ENCODE assay signal across 19 mouse cellular contexts in genomic region chr5:81843798-81844197, GRCm38 (mm10).
DNase-seq lines count a peak whose midpoint lies in the region; ATAC-seq lines count a peak whose summit lies in the region.
"Had no signal": no experiment of that assay in that cellular context is flagged by ENCODE, and none has a peak within 500 bp of the region (broad histone marks: within the 10 kb centered on the region; RNA-seq: fewer than 3 reads in every experiment).

No protein-coding gene starts in this region.

- 0 out of 2 replicates have a peak overlapping the region, but pooled peaks have one; percentile 8 for H3K27ac ChIP-seq in neural tube, embryonic 11.5 days (ENCODE audit: low read depth, low read length)
- H3K27ac ChIP-seq: embryonic facial prominence, embryonic 15.5 days; heart, embryonic 15.5 days; left cerebral cortex, adult 2 months; limb, embryonic 15.5 days; lung, embryonic 15.5 days; stomach, postnatal 0 days had no signal

- peak; percentile 65; the same call in 1 of the 2 replicates for ATAC-seq in neural tube, embryonic 11.5 days (ENCODE audit: insufficient read depth, low FRiP score, low TSS enrichment)
- ATAC-seq: forebrain, postnatal 0 days had no signal

- WGBS in neural tube, embryonic 11.5 days = 52% methylated on average over 4 of the region's 4 CpGs

- H3K36me3 ChIP-seq in neural tube, embryonic 11.5 days (ENCODE audit: control insufficient read depth, insufficient read depth, low read length) = no peaks in the 10 kb centered on the region
- H3K36me3 ChIP-seq: embryonic facial prominence, embryonic 15.5 days; heart, embryonic 15.5 days; limb, embryonic 15.5 days; lung, embryonic 15.5 days had no signal

- no peaks in the 10 kb centered on the region for H3K27me3 ChIP-seq in neural tube, embryonic 11.5 days (ENCODE audit: control insufficient read depth, insufficient read depth, low read length)
- H3K27me3 ChIP-seq: embryonic facial prominence, embryonic 15.5 days; heart, embryonic 15.5 days; limb, embryonic 15.5 days; lung, embryonic 15.5 days; megakaryocyte, embryonic 14.5 days had no signal

- peak; percentile 1 to 14 for DNase-seq in frontal cortex, postnatal 36 days (ENCODE audit: low spot score in 2 of 2)
- no peak for DNase-seq in frontal cortex, postnatal 25 days (ENCODE audit: low spot score in 2 of 2)
- no peak for DNase-seq in neural tube, embryonic 11.5 days (ENCODE audit: low spot score)
- DNase-seq in neural tube, embryonic 10.5 days (ENCODE audit: extremely low spot score, low spot score) = no peak
- peak; percentile 7 for DNase-seq in mesoderm, embryonic 11.5 days (ENCODE audit: low read depth, low spot score)
- no peak for DNase-seq in gastrocnemius, postnatal 10 days
- no peak for DNase-seq in cerebellum, adult 9-10 months
- no peak for DNase-seq in B cell, adult 2 months
- DNase-seq: adrenal gland, postnatal 14 days; forebrain, postnatal 0 days; kidney, postnatal 10 days; spleen, adult 18-20 months had no signal

- no peak overlapping the region for H3K4me2 ChIP-seq in neural tube, embryonic 11.5 days (ENCODE audit: low read depth)
- H3K4me2 ChIP-seq: embryonic facial prominence, embryonic 15.5 days; heart, embryonic 15.5 days; limb, embryonic 15.5 days; lung, embryonic 15.5 days had no signal

- H3K4me1 ChIP-seq in neural tube, embryonic 11.5 days (ENCODE audit: control insufficient read depth, insufficient read depth, low read length) = no peaks in the 10 kb centered on the region
- H3K4me1 ChIP-seq: embryonic facial prominence, embryonic 15.5 days; heart, embryonic 15.5 days; limb, embryonic 15.5 days; lung, embryonic 15.5 days; megakaryocyte, embryonic 14.5 days had no signal

- H3K9ac ChIP-seq in neural tube, embryonic 11.5 days (ENCODE audit: low read length) = no peak overlapping the region
- H3K9ac ChIP-seq: embryonic facial prominence, embryonic 15.5 days; forebrain, postnatal 0 days; heart, embryonic 15.5 days; limb, embryonic 15.5 days; lung, embryonic 15.5 days had no signal

- no peaks in the 10 kb centered on the region for H3K9me3 ChIP-seq in neural tube, embryonic 11.5 days (ENCODE audit: control insufficient read depth, low read length)
- H3K9me3 ChIP-seq: embryonic facial prominence, embryonic 15.5 days; heart, embryonic 15.5 days; limb, embryonic 15.5 days; lung, embryonic 15.5 days; megakaryocyte, embryonic 14.5 days had no signal

- no peak overlapping the region for H3K4me3 ChIP-seq in neural tube, embryonic 11.5 days (ENCODE audit: low read depth, low read length)
- H3K4me3 ChIP-seq: embryonic facial prominence, embryonic 15.5 days; heart, embryonic 15.5 days; left cerebral cortex, adult 2 months; limb, embryonic 15.5 days; lung, embryonic 15.5 days; megakaryocyte, embryonic 14.5 days had no signal

Comparison
In these comparisons a context has a peak if more than half of its experiments do, and no peak if none do; other contexts are left out.
1. DNase-seq: peak in frontal cortex, postnatal 36 days (2 of 2) and mesoderm, embryonic 11.5 days (single experiment); none in frontal cortex, postnatal 25 days (0 of 2), neural tube, embryonic 11.5 days (single experiment), neural tube, embryonic 10.5 days (single experiment), gastrocnemius, postnatal 10 days (single experiment), cerebellum, adult 9-10 months (single experiment) and B cell, adult 2 months (0 of 2).